Mouse (Mus musculus): ENCODE results near the gene Gm10354.
"Not testable (repeated sequence)": the region's sequence is repeated elsewhere in the genome, so short reads cannot be mapped to it uniquely, and the experiment has no call there.

GRCm38 (mm10) chr5:14986649-14987387, 8.1 kb upstream of the Gm10354 start:
- not testable (repeated sequence) for TF ChIP-seq POLR2A (IDR thresholded peaks at IDR 0.05; ENCODE audit: insufficient read depth, low read depth, low read length); CTCF (IDR thresholded peaks at IDR 0.05)
